Mouse (Mus musculus): ENCODE data around the gene Mst1. TPM values are rescaled to one million over a fixed set of nuclear protein-coding genes. Genes with fewer than 3 reads are reported as not detected.

Mst1 gene
- polyA plus RNA-seq, 1 experiment from 2014 or later: 7.8 TPM

GRCm38 (mm10) chr9:108129042-108129948, 49.1 kb downstream of the Mst1 start:
- no peak overlapping the region for H3K4me2 ChIP-seq (ENCODE audit: low read depth, low read length)
- H3K9me3 ChIP-seq (replicated peaks; ENCODE audit: control insufficient read depth, low read length): no peaks in the 10 kb centered on the region
- no peak for ATAC-seq (ENCODE audit: insufficient read depth, low FRiP score)
- no peak overlapping the region for H3K27ac ChIP-seq (ENCODE audit: low read length)
- no peak overlapping the region for H3K4me3 ChIP-seq (replicated peaks; ENCODE audit: low read length)
- 0 out of 2 replicates have a peak, but pooled peaks cover 3% of the 10 kb centered on the region for H3K4me1 ChIP-seq (ENCODE audit: control insufficient read depth, insufficient read depth, low read length)
- no peak overlapping the region for H3K9ac ChIP-seq (ENCODE audit: low read length)
- WGBS: 70% methylated on average over 13 of the region's 13 CpGs
- no peaks in the 10 kb centered on the region for H3K36me3 ChIP-seq (ENCODE audit: control insufficient read depth, insufficient read depth, low read length)
- no peaks in the 10 kb centered on the region for H3K27me3 ChIP-seq (ENCODE audit: control insufficient read depth, insufficient read depth, low read length)

DNA sequence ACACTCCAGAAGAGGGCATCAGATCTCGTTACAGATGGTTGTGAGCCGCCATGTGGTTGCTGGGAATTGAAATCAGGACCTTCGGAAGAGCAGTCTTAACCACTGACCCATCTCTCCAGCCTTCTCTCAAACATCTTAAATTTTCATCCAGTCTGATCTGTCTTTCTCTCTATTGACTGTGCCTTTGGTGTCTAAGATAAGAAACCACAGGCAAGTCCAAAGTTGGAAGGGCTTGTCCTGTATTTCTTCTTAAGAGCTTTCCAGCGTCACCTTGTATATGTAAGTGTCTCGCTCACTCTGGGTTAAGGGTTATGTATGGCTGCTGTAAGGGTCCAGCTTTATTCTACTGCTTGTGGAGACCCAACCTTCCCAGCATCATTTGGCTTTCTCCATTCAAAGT, 51.3 kb downstream of the Mst1 start:
- Histone ChIP-seq H3K27me3 (ENCODE audit: control insufficient read depth, insufficient read depth, low read length) (no peaks in the 10 kb centered on the region), H3K9me3 (replicated peaks; ENCODE audit: control insufficient read depth, low read length) (no peaks in the 10 kb centered on the region), H3K27ac (ENCODE audit: low read length) (no peak overlapping the region), H3K9ac (ENCODE audit: low read length) (no peak overlapping the region), H3K4me3 (replicated peaks; ENCODE audit: low read length) (no peak overlapping the region), H3K4me1 (ENCODE audit: control insufficient read depth, insufficient read depth, low read length) (0 out of 2 replicates have a peak, but pooled peaks cover under 1% of the 10 kb centered on the region), H3K4me2 (ENCODE audit: low read depth, low read length) (no peak overlapping the region), H3K36me3 (ENCODE audit: control insufficient read depth, insufficient read depth, low read length) (no peaks in the 10 kb centered on the region)
- no peak for ATAC-seq (ENCODE audit: insufficient read depth, low FRiP score)
- 82% methylated on average over 5 of the region's 5 CpGs for WGBS

DNA sequence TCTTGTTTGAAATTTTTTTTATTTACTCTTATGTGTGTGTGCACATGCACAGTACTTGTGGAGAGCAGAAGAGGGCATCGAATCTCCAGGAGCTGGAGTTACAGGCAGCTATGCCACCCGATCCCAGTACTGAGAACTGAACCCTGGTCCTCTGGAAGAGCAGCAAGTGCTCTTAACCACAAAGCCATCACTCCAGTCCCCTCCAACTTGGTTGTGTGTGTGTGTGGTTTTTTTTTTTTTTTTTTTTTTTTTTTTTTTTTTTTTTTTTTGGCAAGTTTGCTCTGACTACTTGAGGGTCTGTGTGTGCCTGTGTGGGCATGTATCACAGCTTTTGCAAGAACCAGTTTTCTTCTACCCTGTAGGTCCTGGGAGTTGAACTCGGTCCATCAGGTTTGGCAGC, 52.1 kb downstream of the Mst1 start:
- Histone ChIP-seq H3K36me3 (ENCODE audit: control insufficient read depth, insufficient read depth, low read length) (no peaks in the 10 kb centered on the region), H3K4me3 (replicated peaks; ENCODE audit: low read length) (no peak overlapping the region), H3K27me3 (ENCODE audit: control insufficient read depth, insufficient read depth, low read length) (no peaks in the 10 kb centered on the region), H3K4me2 (ENCODE audit: low read depth, low read length) (no peak overlapping the region), H3K27ac (ENCODE audit: low read length) (no peak overlapping the region), H3K9me3 (replicated peaks; ENCODE audit: control insufficient read depth, low read length) (no peaks in the 10 kb centered on the region), H3K4me1 (ENCODE audit: control insufficient read depth, insufficient read depth, low read length) (no peaks in the 10 kb centered on the region), H3K9ac (ENCODE audit: low read length) (no peak overlapping the region)
- no peak for ATAC-seq (ENCODE audit: insufficient read depth, low FRiP score)
- WGBS: 86% methylated on average over 3 of the region's 3 CpGs

DNA sequence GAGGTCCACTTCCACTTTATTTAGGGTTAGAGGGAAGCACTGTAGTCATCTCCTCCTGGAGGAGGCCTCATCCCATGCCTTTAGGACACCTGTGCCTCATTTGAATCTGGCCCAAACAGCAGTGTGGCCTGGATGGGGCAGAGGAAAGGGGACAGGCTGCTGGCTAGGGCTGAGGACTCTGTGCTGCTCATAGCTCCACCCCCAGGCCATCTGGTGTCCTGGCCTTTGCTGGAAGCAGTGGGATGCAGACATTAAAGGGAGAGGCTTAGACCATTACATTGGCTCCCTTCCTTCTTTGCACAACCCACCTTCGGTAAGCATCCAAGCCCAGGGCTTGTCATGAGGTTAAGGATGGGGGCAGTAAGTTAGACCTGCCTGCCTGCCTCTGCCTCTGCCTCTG, 53.2 kb downstream of the Mst1 start:
- no peaks in the 10 kb centered on the region for H3K4me1 ChIP-seq (ENCODE audit: control insufficient read depth, insufficient read depth, low read length)

More for the DNA sequence above, 53.2 kb downstream of the Mst1 start:
- no peak overlapping the region for H3K4me3 ChIP-seq (replicated peaks; ENCODE audit: low read length)
- 40% methylated on average over 1 of the region's 1 CpGs for WGBS
- no peak overlapping the region for H3K9ac ChIP-seq (ENCODE audit: low read length)
- H3K9me3 ChIP-seq (replicated peaks; ENCODE audit: control insufficient read depth, low read length): no peaks in the 10 kb centered on the region
- no peaks in the 10 kb centered on the region for H3K27me3 ChIP-seq (ENCODE audit: control insufficient read depth, insufficient read depth, low read length)
- H3K27ac ChIP-seq (ENCODE audit: low read length): no peak overlapping the region
- H3K36me3 ChIP-seq (ENCODE audit: control insufficient read depth, insufficient read depth, low read length): no peaks in the 10 kb centered on the region
- ATAC-seq (ENCODE audit: insufficient read depth, low FRiP score): no peak
- no peak overlapping the region for H3K4me2 ChIP-seq (ENCODE audit: low read depth, low read length)

Small RNAs within 50 kb of the gene (microRNA-seq; reads per million reads assigned to microRNA genes)
- gene Gm47303 (not detected), gene Mir7088 (not detected)

Other genes starting within 250 kb of the Mst1 start
- gene Rbm6, start 207.2 kb upstream of the Mst1 start, polyA plus RNA-seq (2015; fragmentation: Nextera tagmentation; extraction: Ambion mirVana): 63.7 and 71.2 TPM in 2 replicates
- gene Mon1a, start 192.3 kb upstream of the Mst1 start, polyA plus RNA-seq (2015; fragmentation: Nextera tagmentation; extraction: Ambion mirVana): 23.2 and 26.7 TPM in 2 replicates
- gene Mst1r, start 173.6 kb upstream of the Mst1 start, polyA plus RNA-seq (2015; fragmentation: Nextera tagmentation; extraction: Ambion mirVana): 15.8 and 17.9 TPM in 2 replicates
- gene Actl11, start 152.0 kb upstream of the Mst1 start, polyA plus RNA-seq (2015; fragmentation: Nextera tagmentation; extraction: Ambion mirVana): not detected in 2 replicates
- gene Camkv, start 144.8 kb upstream of the Mst1 start, polyA plus RNA-seq (2015; fragmentation: Nextera tagmentation; extraction: Ambion mirVana): 2.6 and 2.9 TPM in 2 replicates
- gene Traip, start 130.3 kb upstream of the Mst1 start, polyA plus RNA-seq (2015; fragmentation: Nextera tagmentation; extraction: Ambion mirVana): 16.4 and 20.4 TPM in 2 replicates
- gene Uba7, start 104.9 kb upstream of the Mst1 start, polyA plus RNA-seq (2015; fragmentation: Nextera tagmentation; extraction: Ambion mirVana): 34.8 and 40.0 TPM in 2 replicates
- gene Gm20661, start 97.4 kb upstream of the Mst1 start, polyA plus RNA-seq (2015; fragmentation: Nextera tagmentation; extraction: Ambion mirVana): 5.9 and 7.5 TPM in 2 replicates
- 42.6 and 42.7 TPM in 2 replicates for gene Inka1, start 94.6 kb upstream of the Mst1 start, polyA plus RNA-seq (2015; fragmentation: Nextera tagmentation; extraction: Ambion mirVana)
- 12.2 and 12.7 TPM in 2 replicates for gene Cdhr4, start 87.9 kb upstream of the Mst1 start, polyA plus RNA-seq (2015; fragmentation: Nextera tagmentation; extraction: Ambion mirVana)
- 0.52 and 0.67 TPM in 2 replicates for gene Gm20662, start 84.1 kb upstream of the Mst1 start, polyA plus RNA-seq (2015; fragmentation: Nextera tagmentation; extraction: Ambion mirVana)
- gene Ip6k1, start 77.9 kb upstream of the Mst1 start, polyA plus RNA-seq (2015; fragmentation: Nextera tagmentation; extraction: Ambion mirVana): 50.5 and 50.6 TPM in 2 replicates
- 49.3 and 56.1 TPM in 2 replicates for gene Gmppb, start 31.2 kb upstream of the Mst1 start, polyA plus RNA-seq (2015; fragmentation: Nextera tagmentation; extraction: Ambion mirVana)
- 3.9 and 4.5 TPM in 2 replicates for gene Amigo3, start 27.3 kb upstream of the Mst1 start, polyA plus RNA-seq (2015; fragmentation: Nextera tagmentation; extraction: Ambion mirVana)
- 31.2 and 32.8 TPM in 2 replicates for gene Rnf123, start 2.9 kb downstream of the Mst1 start, polyA plus RNA-seq (2015; fragmentation: Nextera tagmentation; extraction: Ambion mirVana)
- 75.1 and 82.7 TPM in 2 replicates for gene Apeh, start 14.2 kb downstream of the Mst1 start, polyA plus RNA-seq (2015; fragmentation: Nextera tagmentation; extraction: Ambion mirVana)
- gene Bsn, start 109.9 kb downstream of the Mst1 start, polyA plus RNA-seq (2015; fragmentation: Nextera tagmentation; extraction: Ambion mirVana): 2.9 and 3.2 TPM in 2 replicates
- 90.8 and 91.8 TPM in 2 replicates for gene Dag1, start 183.5 kb downstream of the Mst1 start, polyA plus RNA-seq (2015; fragmentation: Nextera tagmentation; extraction: Ambion mirVana)
- gene Nicn1, start 210.0 kb downstream of the Mst1 start, polyA plus RNA-seq (2015; fragmentation: Nextera tagmentation; extraction: Ambion mirVana): 33.1 and 36.1 TPM in 2 replicates
- 18.8 and 21.6 TPM in 2 replicates for gene Amt, start 216.4 kb downstream of the Mst1 start, polyA plus RNA-seq (2015; fragmentation: Nextera tagmentation; extraction: Ambion mirVana)
- 493 and 511 TPM in 2 replicates for gene Rhoa, start 225.7 kb downstream of the Mst1 start, polyA plus RNA-seq (2015; fragmentation: Nextera tagmentation; extraction: Ambion mirVana)
- 46.8 and 46.9 TPM in 2 replicates for gene Tcta, start 225.7 kb downstream of the Mst1 start, polyA plus RNA-seq (2015; fragmentation: Nextera tagmentation; extraction: Ambion mirVana)

Data from stomach, embryonic 16.5 days (tissue).